ENCODE assay signal across 8 mouse cellular contexts in genomic region chr19:10033211-10033973, GRCm38 (mm10). TPM values are rescaled to one million over a fixed set of nuclear protein-coding genes. Genes with fewer than 3 reads are reported as not detected.
DNase-seq lines count a peak whose midpoint lies in the region; TF ChIP-seq lines count a peak whose summit lies in the region.
"Had no signal": no experiment of that assay in that cellular context is flagged by ENCODE, and none has a peak within 500 bp of the region (broad histone marks: within the 10 kb centered on the region; RNA-seq: fewer than 3 reads in every experiment).

No protein-coding gene starts in this region.

- no peak overlapping the region for H3K9ac ChIP-seq in ES-Bruce4 (ENCODE audit: low read depth, poor library complexity, severe bottlenecking)
- H3K9ac ChIP-seq: stomach, embryonic 15.5 days had no signal

- 37% methylated on average over 8 of the region's 8 CpGs for WGBS in embryonic facial prominence, embryonic 10.5 days
- WGBS in hindbrain, embryonic 10.5 days, result 44% methylated on average over 8 of the region's 8 CpGs

- no peaks in the 10 kb centered on the region for H3K36me3 ChIP-seq in ES-Bruce4 (ENCODE audit: control insufficient read depth, insufficient read depth, low read length, poor library complexity, severe bottlenecking)
- peaks cover 67% of the 10 kb centered on the region for H3K36me3 ChIP-seq in embryonic facial prominence, embryonic 10.5 days (replicated peaks)
- peaks cover 4% of the 10 kb centered on the region; the same call in 1 of the 2 replicates for H3K36me3 ChIP-seq in hindbrain, embryonic 10.5 days

- no peaks in the 10 kb centered on the region for H3K27me3 ChIP-seq in ES-Bruce4 (ENCODE audit: control insufficient read depth, insufficient read depth, low read length, poor library complexity, severe bottlenecking)
- 0 out of 2 replicates have a peak, but pooled peaks cover 4% of the 10 kb centered on the region for H3K27me3 ChIP-seq in embryonic facial prominence, embryonic 10.5 days (replicated peaks; ENCODE audit: low read depth, poor library complexity, severe bottlenecking)
- peaks cover 7% of the 10 kb centered on the region for H3K27me3 ChIP-seq in hindbrain, embryonic 10.5 days (ENCODE audit: insufficient read depth, poor library complexity, severe bottlenecking)
- H3K27me3 ChIP-seq: stomach, embryonic 15.5 days had no signal

- H3K27ac ChIP-seq in ES-Bruce4 (ENCODE audit: insufficient read depth, low read length), result no peak overlapping the region
- no peak overlapping the region for H3K27ac ChIP-seq in embryonic facial prominence, embryonic 10.5 days (replicated peaks)
- H3K27ac ChIP-seq in hindbrain, embryonic 10.5 days, result no peak overlapping the region
- H3K27ac ChIP-seq in left cerebral cortex, adult 2 months, result no peak overlapping the region
- H3K27ac ChIP-seq: stomach, embryonic 15.5 days had no signal

- no peaks in the 10 kb centered on the region for H3K4me1 ChIP-seq in ES-Bruce4 (ENCODE audit: control insufficient read depth, insufficient read depth, low read length)
- peaks cover 19% of the 10 kb centered on the region for H3K4me1 ChIP-seq in embryonic facial prominence, embryonic 10.5 days
- H3K4me1 ChIP-seq in hindbrain, embryonic 10.5 days (replicated peaks), result peaks cover 14% of the 10 kb centered on the region

- no peak overlapping the region for H3K4me3 ChIP-seq in ES-Bruce4 (ENCODE audit: low read depth, low read length)
- H3K4me3 ChIP-seq in embryonic facial prominence, embryonic 10.5 days, result no peak overlapping the region
- no peak overlapping the region for H3K4me3 ChIP-seq in hindbrain, embryonic 10.5 days
- no peak overlapping the region for H3K4me3 ChIP-seq in left cerebral cortex, adult 2 months
- H3K4me3 ChIP-seq: stomach, embryonic 15.5 days had no signal

- no peak for TF ChIP-seq POLR2A in ES-Bruce4 (IDR thresholded peaks at IDR 0.05; ENCODE audit: insufficient read depth, low read length)

- TF ChIP-seq CTCF in ES-Bruce4 (IDR thresholded peaks at IDR 0.05; ENCODE audit: low read depth, low read length), result peak; percentile 89
- peak; percentile 94 for TF ChIP-seq CTCF in left cerebral cortex, adult 2 months (IDR thresholded peaks at IDR 0.05)

- DNase-seq in ZHBTc4 (ENCODE audit: low read depth, low spot score), result peak; percentile 79
- DNase-seq in embryonic facial prominence, embryonic 10.5 days (ENCODE audit: low spot score), result peak; percentile 69
- peak; percentile 64 for DNase-seq in hindbrain, embryonic 10.5 days (ENCODE audit: low spot score)
- peak; percentile 52 to 57 for DNase-seq in left cerebral cortex, adult 2 months (ENCODE audit: extremely low spot score in 1 of 2, low spot score in 2 of 2)
- DNase-seq in lung, postnatal 4 days, result peak; percentile 63 to 73
- peak; percentile 54 for DNase-seq in right cerebral cortex, postnatal 14 days

- no peak for TF ChIP-seq EP300 in ES-Bruce4 (IDR thresholded peaks at IDR 0.05; ENCODE audit: insufficient read depth, low read depth, low read length)

- H3K9me3 ChIP-seq in ES-Bruce4 (replicated peaks; ENCODE audit: control insufficient read depth, insufficient read depth, low read length, poor library complexity, severe bottlenecking), result no peaks in the 10 kb centered on the region
- H3K9me3 ChIP-seq in embryonic facial prominence, embryonic 10.5 days, result no peaks in the 10 kb centered on the region
- no peaks in the 10 kb centered on the region for H3K9me3 ChIP-seq in hindbrain, embryonic 10.5 days
- H3K9me3 ChIP-seq: stomach, embryonic 15.5 days had no signal

- intact Hi-C loops in left cerebral cortex, adult 2 months (cut with DNase I), result loop anchor here (1.0 to 10.0 kb wide), 2 partner anchors 33 to 799 kb away; no protein-coding TSS in a partner anchor

RNA-seq across cellular contexts. Expression of gene Fads3, which starts 8.0 kb away (rescaled TPM):
- polyA plus RNA-seq in ES-Bruce4 (2011; ENCODE audit: insufficient read depth, insufficient read length, low read depth, missing spikeins), result 0.81 and 3.1 TPM in 2 replicates
- polyA plus RNA-seq in embryonic facial prominence, embryonic 10.5 days (2016; fragmentation: Nextera tagmentation; extraction: Ambion mirVana), result 4.0 and 4.3 TPM in 2 replicates
- polyA plus RNA-seq in hindbrain, embryonic 10.5 days (2016; fragmentation: Nextera tagmentation; extraction: Ambion mirVana), result 6.7 and 8.1 TPM in 2 replicates
- 10 to 100 TPM; 26.6 to 28.1 TPM for total RNA-seq in left cerebral cortex, adult 2 months (2021)

RNA-seq across cellular contexts. Expression of gene Rab3il1, which starts 31.9 kb away (rescaled TPM):
- 3.2 and 4.1 TPM in 2 replicates for polyA plus RNA-seq in ES-Bruce4 (2011; ENCODE audit: insufficient read depth, insufficient read length, low read depth, missing spikeins)
- polyA plus RNA-seq in embryonic facial prominence, embryonic 10.5 days (2016; fragmentation: Nextera tagmentation; extraction: Ambion mirVana), result 51.7 and 57.4 TPM in 2 replicates
- polyA plus RNA-seq in hindbrain, embryonic 10.5 days (2016; fragmentation: Nextera tagmentation; extraction: Ambion mirVana), result 39.7 and 39.8 TPM in 2 replicates
- total RNA-seq in left cerebral cortex, adult 2 months (2021), result 1 to 10 TPM; 9.4 TPM

RNA-seq across cellular contexts. Expression of gene Best1, which starts 32.0 kb away (rescaled TPM):
- 1.4 and 3.1 TPM in 2 replicates for polyA plus RNA-seq in ES-Bruce4 (2011; ENCODE audit: insufficient read depth, insufficient read length, low read depth, missing spikeins)
- 1.6 TPM in 2 replicates for polyA plus RNA-seq in embryonic facial prominence, embryonic 10.5 days (2016; fragmentation: Nextera tagmentation; extraction: Ambion mirVana)
- polyA plus RNA-seq in hindbrain, embryonic 10.5 days (2016; fragmentation: Nextera tagmentation; extraction: Ambion mirVana), result 1.8 TPM in 2 replicates
- total RNA-seq in left cerebral cortex, adult 2 months (2021), result under 1 TPM; 0.49 to 0.75 TPM

RNA-seq across cellular contexts. Expression of gene Fth1, which starts 53.0 kb away (rescaled TPM):
- 606 and 634 TPM in 2 replicates for polyA plus RNA-seq in ES-Bruce4 (2011; ENCODE audit: insufficient read depth, insufficient read length, low read depth, missing spikeins)
- polyA plus RNA-seq in embryonic facial prominence, embryonic 10.5 days (2016; fragmentation: Nextera tagmentation; extraction: Ambion mirVana), result 1,291 and 1,338 TPM in 2 replicates
- 1,451 and 1,593 TPM in 2 replicates for polyA plus RNA-seq in hindbrain, embryonic 10.5 days (2016; fragmentation: Nextera tagmentation; extraction: Ambion mirVana)
- total RNA-seq in left cerebral cortex, adult 2 months (2021), result 1,000 to 10,000 TPM; 2,213 to 2,341 TPM
